Mouse (Mus musculus): ENCODE data around the gene Itfg2. TPM values are rescaled to one million over a fixed set of nuclear protein-coding genes. Genes with fewer than 3 reads are reported as not detected.

Itfg2 gene
- total RNA-seq, 2 experiments from 2014 or later: 17.5 to 24.4 TPM

DNA sequence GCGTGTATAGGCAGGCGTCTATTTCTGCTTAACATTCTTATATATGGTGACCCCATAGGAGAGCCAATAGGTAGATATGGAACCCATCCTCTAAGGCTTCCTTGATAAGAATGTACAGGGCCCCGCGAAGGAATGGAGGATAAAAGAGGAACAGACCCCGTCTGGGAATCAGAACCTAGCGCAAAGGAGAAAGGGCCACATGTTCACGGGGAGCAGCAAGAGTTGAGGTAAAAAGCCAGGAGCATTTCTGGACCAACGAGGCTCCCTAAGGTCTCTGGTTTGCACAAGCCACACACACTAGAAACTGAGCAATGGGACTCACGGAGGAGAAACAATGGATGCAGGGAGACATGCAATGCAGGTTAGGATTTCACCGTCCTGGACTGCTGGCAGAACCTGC, 12.6 kb upstream of the Itfg2 start:
- DNase-seq (ENCODE audit: low spot score in 2 of 2): no peak
- intact Hi-C loops (cut with DNase I): no loop called here

DNA sequence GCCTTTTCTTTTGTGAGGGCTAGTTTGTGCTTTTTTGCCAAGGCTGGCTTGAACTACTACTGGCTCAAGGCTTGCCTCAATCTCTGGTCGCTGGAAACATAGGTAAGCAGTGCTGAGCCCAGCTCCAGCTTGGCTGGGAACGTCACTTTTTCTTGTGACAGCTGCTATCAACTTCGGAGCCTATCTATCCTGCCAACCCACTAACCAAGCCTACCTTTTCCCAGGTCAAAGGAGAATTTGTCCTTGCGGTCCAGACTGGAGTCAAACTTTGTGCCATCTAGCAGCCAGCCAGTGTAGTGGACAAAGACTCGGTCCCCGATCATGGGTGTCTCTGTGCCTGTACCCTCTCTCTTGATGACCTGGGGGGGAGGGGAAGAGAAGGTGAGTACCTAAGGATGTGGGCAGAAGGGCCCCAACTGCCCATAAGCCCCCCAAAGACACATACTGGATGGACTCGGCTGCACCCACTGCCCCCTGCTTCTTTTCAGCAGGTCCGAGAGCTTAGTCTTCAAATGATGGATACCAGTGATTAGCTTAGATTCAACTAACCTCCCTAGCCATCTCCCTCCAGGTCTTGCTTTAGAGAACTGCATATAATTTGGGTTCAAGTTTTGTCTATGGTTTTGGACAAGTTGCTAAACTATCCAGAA, 11.8 kb upstream of the Itfg2 start:
- intact Hi-C loops (cut with DNase I): no loop called here
- DNase-seq (ENCODE audit: low spot score in 2 of 2): no peak

- intact Hi-C loops (cut with DNase I): no loop called here
- DNase-seq (ENCODE audit: low spot score in 2 of 2): no peak
Measured at GRCm38 (mm10) chr6:128435474-128435873, 10.7 kb upstream of the Itfg2 start.

GRCm38 (mm10) chr6:128433566-128433965, 8.8 kb upstream of the Itfg2 start:
- intact Hi-C loops (cut with DNase I): no loop called here
- no peak for DNase-seq (ENCODE audit: low spot score in 2 of 2)

- no peak for DNase-seq (ENCODE audit: low spot score in 2 of 2)
- intact Hi-C loops (cut with DNase I): no loop called here
Measured at GRCm38 (mm10) chr6:128432356-128432915, 7.7 kb upstream of the Itfg2 start.

GRCm38 (mm10) chr6:128429826-128430225, 5.1 kb upstream of the Itfg2 start:
- intact Hi-C loops (cut with DNase I): no loop called here

GRCm38 (mm10) chr6:128429300-128429699, 4.6 kb upstream of the Itfg2 start:
- intact Hi-C loops (cut with DNase I): no loop called here
- no peak for DNase-seq (ENCODE audit: low spot score in 2 of 2)

More at GRCm38 (mm10) chr6:128429826-128430225, 5.1 kb upstream of the Itfg2 start:
- DNase-seq (ENCODE audit: low spot score in 2 of 2): no peak

DNA sequence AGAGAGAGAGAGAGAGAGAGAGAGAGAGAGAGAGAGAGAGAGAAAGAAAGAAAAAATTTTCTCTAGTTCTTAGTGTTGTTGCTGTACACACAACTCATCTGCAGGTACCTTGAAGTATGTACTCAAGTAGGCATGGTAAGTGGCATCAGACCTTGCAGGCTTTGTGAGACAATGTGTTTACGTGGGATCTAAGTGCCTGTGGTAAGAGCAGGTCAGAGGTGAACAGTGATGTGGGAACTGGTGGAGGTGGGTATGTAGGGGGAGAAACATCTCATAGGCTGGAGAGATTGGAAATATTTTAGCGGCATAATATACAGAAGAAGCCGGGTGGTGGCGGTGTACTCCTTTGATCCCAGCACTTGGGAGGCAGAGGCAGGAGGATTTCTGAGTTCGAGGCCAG, 2.8 kb upstream of the Itfg2 start:
- intact Hi-C loops (cut with DNase I): no loop called here
- DNase-seq (ENCODE audit: low spot score in 2 of 2): no peak

- intact Hi-C loops (cut with DNase I): no loop called here
- DNase-seq (ENCODE audit: low spot score in 2 of 2): no peak
Measured at GRCm38 (mm10) chr6:128425046-128425445, 315 bp upstream of the Itfg2 start.

DNA sequence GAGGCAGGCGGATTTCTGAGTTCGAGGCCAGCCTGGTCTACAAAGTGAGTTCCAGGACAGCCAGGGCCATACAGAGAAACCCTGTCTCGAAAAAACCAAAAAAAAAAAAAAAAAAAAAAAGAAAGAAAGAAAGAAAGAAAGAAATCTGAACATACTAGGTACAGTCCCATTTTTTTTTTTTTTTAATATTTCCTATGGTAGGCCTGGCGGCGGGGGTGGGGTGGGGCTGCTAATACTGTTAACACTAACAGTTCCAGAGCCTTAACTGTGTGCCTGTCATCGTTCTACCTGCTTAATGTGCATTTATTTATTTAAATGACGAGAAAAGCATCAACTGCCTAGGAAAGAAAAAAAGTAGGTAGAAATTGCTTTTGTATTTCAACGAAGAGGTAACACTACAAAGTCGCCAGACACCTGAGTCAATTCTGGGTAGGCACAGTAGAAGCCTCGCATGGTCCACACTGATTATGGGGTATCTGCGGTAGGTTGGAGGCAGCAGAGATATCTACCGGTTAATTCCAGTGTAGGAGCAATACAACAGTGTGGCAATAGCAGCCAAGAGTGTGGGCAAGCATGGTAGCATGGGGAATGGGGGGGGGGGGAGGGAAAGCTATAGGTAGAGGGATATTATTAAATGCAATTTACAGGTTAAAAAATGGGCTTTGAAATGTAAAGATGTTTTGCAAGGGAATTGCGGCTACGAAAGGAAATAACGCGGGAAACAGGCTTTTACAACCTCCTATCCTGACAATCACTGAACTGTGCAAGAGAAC, 1.0 kb downstream of the Itfg2 start:
- intact Hi-C loops (cut with DNase I): no loop called here
- DNase-seq (ENCODE audit: low spot score in 2 of 2): no peak

DNA sequence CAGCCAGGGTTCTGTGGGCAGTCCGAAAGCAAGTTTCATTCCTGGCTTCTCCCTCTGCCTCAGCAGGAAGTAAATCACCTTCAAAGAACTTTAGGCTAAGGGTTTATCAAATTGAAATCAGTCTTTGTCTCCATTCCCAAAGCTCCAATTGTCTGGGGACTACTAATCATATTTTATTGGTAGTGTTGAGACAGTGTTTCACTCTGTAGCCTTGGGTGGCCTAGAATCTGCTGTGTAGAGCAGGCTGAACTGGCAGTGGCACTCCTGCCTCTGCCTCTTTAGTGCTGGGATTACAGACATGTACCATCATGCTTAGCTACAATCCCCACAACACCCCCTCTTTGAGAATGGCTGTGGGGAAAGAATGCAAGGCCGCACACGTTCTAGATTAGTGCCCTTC, 3.3 kb downstream of the Itfg2 start:
- DNase-seq (ENCODE audit: low spot score in 2 of 2): no peak
- intact Hi-C loops (cut with DNase I): no loop called here

- peak; percentile 49 for DNase-seq (ENCODE audit: low spot score in 2 of 2)
- intact Hi-C loops (cut with DNase I): no loop called here
Measured at GRCm38 (mm10) chr6:128421036-128421435, 3.7 kb downstream of the Itfg2 start.

DNA sequence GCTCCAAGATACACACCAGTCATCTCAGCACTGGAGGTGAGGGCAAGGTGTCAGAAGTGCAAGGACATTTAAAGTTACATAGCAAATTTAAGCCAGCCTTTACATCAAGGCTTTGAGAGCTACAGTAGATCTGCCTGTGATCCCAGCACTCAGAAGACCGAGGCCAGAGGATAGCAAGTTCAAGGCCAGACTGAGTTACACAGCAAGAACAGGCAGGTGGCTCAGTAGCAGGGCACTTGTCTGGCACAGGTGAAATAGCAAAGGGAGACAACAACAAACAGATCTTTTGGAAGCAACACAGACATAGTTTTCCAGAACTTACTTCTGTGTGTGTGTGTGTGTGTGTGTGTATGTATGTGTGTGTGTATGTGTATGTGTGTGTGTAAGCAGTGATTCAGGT, 6.7 kb downstream of the Itfg2 start:
- DNase-seq (ENCODE audit: low spot score in 2 of 2): no peak
- intact Hi-C loops (cut with DNase I): no loop called here

DNA sequence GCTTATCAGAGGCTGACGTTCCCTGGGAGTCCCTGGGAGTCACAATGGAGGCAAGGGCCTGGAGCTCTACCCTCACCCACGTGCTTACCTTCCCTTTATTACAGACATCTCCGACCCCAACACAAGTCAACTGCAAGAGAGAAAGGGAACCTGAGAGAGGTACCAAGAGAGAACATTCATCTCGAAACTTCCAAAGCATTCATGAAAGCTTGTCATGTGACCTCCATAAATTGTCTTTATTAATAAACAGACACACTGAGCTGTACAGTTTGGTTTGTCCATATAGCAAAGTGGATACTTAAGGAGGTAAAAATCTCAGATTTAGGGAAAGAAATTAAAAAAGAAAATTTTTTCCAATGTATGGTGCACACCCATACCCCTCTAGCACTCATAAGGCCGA, 8.6 kb downstream of the Itfg2 start:
- DNase-seq (ENCODE audit: low spot score in 2 of 2): no peak
- intact Hi-C loops (cut with DNase I): no loop called here

DNA sequence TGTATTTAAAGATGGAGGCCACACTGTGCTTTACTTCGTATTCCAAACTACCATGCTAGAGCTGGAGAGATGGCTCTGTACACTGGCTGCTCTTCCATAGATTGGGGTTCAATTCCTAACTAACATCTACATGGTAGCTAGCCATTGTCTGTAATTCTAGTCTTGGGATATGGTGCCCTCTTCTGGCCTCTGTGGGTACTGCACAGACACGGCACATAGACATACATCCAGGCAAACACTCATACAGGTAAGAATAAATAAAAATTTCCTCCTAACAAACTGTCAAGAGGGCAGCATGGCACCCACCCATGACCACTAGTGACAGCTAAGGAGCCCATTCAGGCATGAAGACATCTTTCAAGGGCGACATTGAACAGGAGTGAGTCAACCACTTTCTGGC, 13.6 kb downstream of the Itfg2 start:
- intact Hi-C loops (cut with DNase I): loop anchor here (2.0 to 5.0 kb wide), 2 partner anchors 49 to 92 kb away; partner anchors contain the start of genes Foxm1 and Rhno1
- DNase-seq (ENCODE audit: low spot score in 2 of 2): peak; percentile 86 to 88

GRCm38 (mm10) chr6:128410305-128410704, 14.4 kb downstream of the Itfg2 start:
- intact Hi-C loops (cut with DNase I): loop anchor here (2.0 to 5.0 kb wide), 2 partner anchors 48 to 92 kb away; partner anchors contain the start of genes Foxm1 and Rhno1
- DNase-seq (ENCODE audit: low spot score in 2 of 2): no peak

DNA sequence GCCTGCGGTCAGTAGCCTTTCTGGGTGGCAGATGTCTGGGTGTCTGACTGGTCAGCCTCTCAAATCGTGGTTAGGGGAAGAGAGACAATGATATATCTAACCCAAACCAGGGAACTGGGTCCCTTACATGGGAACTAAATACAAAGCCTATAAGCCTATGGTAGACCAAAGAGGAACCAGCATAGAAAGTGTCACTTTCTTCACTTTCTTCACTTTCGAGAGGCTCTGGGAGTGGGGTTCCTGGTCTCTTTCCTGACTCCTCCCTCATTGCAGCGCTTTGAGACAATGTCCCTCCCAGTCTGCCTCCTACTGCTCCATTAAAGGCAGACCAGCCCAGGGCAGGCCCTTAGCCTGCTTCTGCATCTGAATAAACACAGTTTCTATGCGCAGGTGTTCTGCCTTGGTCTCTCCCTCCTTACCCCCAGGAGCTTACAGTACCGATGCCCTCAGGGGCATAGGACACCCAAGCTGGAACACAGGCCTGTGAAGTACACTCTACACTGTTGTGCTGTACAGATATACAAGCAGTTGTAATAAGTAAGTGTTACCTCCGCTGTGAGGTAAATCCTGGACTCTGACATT, 16.1 kb downstream of the Itfg2 start:
- no peak for DNase-seq (ENCODE audit: low spot score in 2 of 2)
- intact Hi-C loops (cut with DNase I): loop anchor here (10.0 kb wide), 1 partner anchor 184 kb away; no protein-coding TSS in a partner anchor

DNA sequence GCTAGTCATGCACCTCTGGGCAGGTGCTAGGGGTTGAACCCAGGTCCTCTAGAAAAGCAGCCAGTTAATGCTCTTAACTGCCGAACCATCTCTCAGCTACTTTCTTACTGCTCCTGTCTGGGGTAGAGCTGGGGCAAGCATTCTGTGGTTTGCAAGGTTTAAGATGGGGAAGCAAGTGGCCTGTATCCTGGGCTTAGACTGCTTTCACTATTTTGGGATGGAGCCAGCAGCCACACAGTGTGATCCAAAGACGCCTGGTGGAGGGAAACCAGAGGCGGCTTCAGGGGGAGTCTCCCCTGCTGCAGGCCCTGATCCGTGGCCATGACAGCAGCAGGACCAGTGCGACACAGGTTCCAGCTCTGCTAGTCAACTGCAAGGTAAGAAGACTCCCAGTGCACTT, 20.0 kb downstream of the Itfg2 start:
- intact Hi-C loops (cut with DNase I): loop anchor here (10.0 kb wide), 1 partner anchor 180 kb away; no protein-coding TSS in a partner anchor
- DNase-seq (ENCODE audit: low spot score in 2 of 2): no peak

DNA sequence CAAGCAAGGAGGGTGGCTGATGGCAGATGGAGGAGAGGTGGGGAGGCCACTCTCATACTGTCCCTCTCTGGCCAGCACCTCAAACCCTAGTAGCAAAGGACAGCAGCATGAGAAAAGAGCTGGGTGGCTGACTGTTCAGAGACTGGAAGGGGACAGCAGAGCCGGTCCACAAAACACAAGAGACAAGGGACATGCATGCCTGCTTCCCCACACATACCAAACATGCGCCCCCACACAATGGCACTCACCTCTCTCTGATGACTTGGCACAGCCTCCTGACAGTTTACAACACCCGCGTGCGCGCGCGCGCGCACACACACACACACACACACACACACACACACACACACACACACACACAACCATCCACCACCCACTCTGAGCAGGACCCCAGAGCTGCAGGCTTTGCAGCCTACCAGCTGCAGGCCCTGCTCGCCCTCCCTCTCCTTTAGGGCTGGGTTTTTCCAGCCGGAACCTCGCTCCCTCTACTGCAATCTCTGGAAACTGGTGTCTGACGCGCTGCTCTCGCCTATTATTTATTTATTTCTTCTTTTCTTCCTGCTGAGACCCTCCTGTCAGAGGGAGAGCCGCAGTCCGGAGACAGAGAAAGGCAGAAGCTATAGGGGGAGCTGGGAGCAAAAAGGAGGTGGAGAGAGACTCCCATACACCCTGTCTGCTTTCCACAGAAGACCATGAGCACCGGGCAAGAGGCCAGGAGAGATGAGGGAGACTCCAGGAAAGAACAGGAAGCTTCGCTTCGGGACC, 25.1 kb downstream of the Itfg2 start:
- intact Hi-C loops (cut with DNase I): loop anchor here (10.0 kb wide), 1 partner anchor 175 kb away; no protein-coding TSS in a partner anchor
- peak; percentile 32 to 66 for DNase-seq (ENCODE audit: low spot score in 2 of 2)
